Mouse (Mus musculus) lung, embryonic 14.5 days (tissue): ENCODE results near the gene Erf. TPM values are rescaled to one million over a fixed set of nuclear protein-coding genes. Genes with fewer than 3 reads are reported as not detected.

Source experiments
- ATAC-seq: fragments of 200-750 bp; cut with Nextera tagmentation; 2 replicates; pipeline ENCODE4 v1.8.0; 2017; ENCODE audit warnings: mild to moderate bottlenecking, moderate TSS enrichment, moderate library complexity; ENCODE audit not compliant: insufficient read depth
- DNase-seq: peaks from one replicate; pipeline ENCODE4 v3.0.0-alpha.2; 2015
- H3K27ac ChIP-seq: fragments of 300-500 bp; sonication (generic); 2 replicates; pipeline ENCODE4 v1.5.1; 2014; ENCODE audit warnings: low read depth, mild to moderate bottlenecking, moderate library complexity
- H3K27me3 ChIP-seq: fragments of 300-500 bp; sonication (generic); 2 replicates; pipeline ENCODE4 v1.6.1; 2014; ENCODE audit warnings: low read length, control low read depth; ENCODE audit not compliant: insufficient read depth
- H3K36me3 ChIP-seq: fragments of 300-500 bp; sonication (generic); 2 replicates; pipeline ENCODE4 v1.6.1; 2014; ENCODE audit warnings: control low read depth; ENCODE audit not compliant: insufficient read depth
- H3K4me1 ChIP-seq: fragments of 300-500 bp; sonication (generic); 2 replicates; pipeline ENCODE4 v1.6.1; 2014; ENCODE audit warnings: antibody characterized with exemption, control low read depth; ENCODE audit not compliant: insufficient read depth
- H3K4me2 ChIP-seq: fragments of 300-500 bp; sonication (generic); 2 replicates; pipeline ENCODE4 v1.6.1; 2014; ENCODE audit warnings: mild to moderate bottlenecking
- H3K4me3 ChIP-seq: fragments of 300-500 bp; sonication (generic); 2 replicates; pipeline ENCODE4 v1.5.1; 2014; ENCODE audit warnings: low read depth, low read length
- H3K9ac ChIP-seq: fragments of 300-500 bp; sonication (generic); 2 replicates; pipeline ENCODE4 v1.6.1; 2014
- H3K9me3 ChIP-seq: fragments of 300-500 bp; sonication (generic); 2 replicates; pipeline ENCODE4 v1.6.1; 2016; ENCODE audit warnings: low read depth, low read length, control low read depth
- CTCF ChIP-seq: IDR thresholded peaks from 2 replicates; pipeline ENCODE4 v1.5.1; 2016; ENCODE audit warnings: antibody characterized with exemption, low read depth
- WGBS: fragments of 180-500 bp; shearing (Covaris S2); extraction: QIAGEN DNeasy Blood & Tissue Kit; methylation state at CpG from one replicate; pipeline ENCODE4 v1.1.7; 2014; 5-methylcytosine and 5-hydroxymethylcytosine counted together
- polyA plus RNA-seq: library from polyadenylated mRNA; unstranded; fragments of >200 nt; fragmentation: Nextera tagmentation; extraction: Ambion mirVana; gene quantifications from 2 replicates; pipeline ENCODE4 v1.2.1, GENCODE M21; 2014

Gene Erf
- polyA plus RNA-seq, 1 experiment from 2014 or later, result 26.6 TPM

DNA sequence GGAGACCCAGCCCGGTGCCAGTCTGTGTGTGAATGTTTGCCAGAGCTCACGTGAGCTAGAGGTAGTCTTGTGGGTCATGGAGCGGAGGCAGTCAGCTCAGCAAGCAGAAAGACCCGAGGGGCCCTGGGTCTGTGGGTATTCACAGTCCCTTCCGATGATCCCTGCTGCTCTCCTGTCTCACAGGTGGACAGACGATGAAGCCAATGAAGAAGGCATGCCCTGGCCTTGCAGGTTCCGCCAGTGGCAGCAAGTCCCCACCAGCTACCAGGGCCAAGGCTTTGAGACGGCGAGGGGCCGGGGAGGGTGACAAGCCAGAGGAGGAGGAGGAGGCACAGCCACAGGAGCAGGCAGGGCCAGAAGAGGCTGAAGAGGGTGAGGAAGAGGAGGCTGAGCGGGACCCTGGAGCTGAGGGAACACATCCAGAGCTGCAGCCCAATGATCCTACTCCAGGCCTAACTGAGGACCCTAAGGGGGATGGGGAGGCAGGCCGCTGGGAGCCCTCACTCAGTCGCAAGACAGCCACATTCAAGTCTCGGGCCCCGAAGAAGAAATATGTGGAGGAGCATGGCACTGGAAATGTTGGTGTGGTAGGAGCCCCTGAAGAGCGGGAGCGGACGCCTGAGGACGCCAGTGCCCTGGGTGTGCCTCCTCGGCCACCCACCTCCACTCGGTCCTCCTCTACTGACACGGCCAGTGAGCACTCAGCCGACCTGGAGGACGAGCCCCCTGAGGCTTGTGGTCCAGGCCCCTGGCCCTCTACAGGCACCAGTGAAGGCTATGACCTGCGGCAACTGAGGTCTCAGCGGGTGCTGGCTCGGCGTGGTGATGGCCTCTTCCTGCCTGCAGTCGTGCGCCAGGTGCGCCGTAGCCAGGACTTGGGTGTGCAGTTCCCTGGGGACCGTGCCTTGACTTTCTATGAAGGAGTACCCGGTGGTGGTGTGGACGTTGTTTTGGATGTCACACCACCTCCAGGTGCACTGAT, 20.4 kb upstream of the Erf start:
- 85% methylated on average over 35 of the region's 35 CpGs for WGBS
- no peak for DNase-seq
- H3K4me2 ChIP-seq, result no peak overlapping the region
- no peak overlapping the region for H3K9ac ChIP-seq
- no peak for ATAC-seq
- no peaks in the 10 kb centered on the region for H3K27me3 ChIP-seq
- H3K9me3 ChIP-seq, result no peaks in the 10 kb centered on the region
- no peak for TF ChIP-seq CTCF
- no peak overlapping the region for H3K4me3 ChIP-seq
- H3K4me1 ChIP-seq, result peaks cover 12% of the 10 kb centered on the region; the same call in 1 of the 2 replicates
- no peak overlapping the region for H3K27ac ChIP-seq
- peaks cover 27% of the 10 kb centered on the region; the same call in 1 of the 2 replicates for H3K36me3 ChIP-seq

DNA sequence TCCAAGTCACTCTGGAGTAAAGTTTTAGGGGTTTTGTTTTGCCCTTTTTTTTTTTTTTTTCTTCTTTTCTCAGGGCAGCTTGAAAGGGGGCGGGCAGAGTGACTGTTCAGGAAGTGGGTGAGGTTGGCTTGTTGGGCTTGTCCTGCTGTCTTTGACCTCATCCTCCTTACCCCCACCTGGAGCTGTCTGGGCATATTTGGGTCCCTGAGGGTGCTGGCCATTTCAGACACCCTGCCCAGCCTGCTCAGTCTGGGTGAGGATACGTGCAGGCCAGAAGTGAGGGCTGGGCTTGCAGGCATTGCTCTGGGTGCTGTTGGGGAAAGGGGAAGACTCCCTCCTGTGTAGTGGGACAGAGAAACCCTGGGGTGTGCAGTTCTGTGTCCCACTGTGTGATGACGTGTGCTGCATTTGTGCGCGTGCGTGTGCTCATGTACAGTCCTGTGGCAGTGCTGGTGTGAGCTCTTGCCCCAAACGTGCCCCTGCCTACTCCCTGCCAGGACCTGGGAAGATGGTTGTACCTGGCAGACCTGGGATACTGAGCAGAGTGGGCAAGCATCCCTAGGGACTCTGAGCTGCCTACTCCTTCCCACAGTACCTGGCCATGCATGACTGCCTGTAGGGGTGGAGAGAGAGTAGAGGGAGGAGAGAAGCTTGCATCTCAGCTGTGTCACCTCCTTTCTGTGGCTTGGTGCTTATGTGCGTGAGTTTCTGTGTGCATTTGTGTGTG, 19.1 kb upstream of the Erf start:
- DNase-seq, result no peak
- no peaks in the 10 kb centered on the region for H3K27me3 ChIP-seq
- H3K4me3 ChIP-seq, result peak overlapping the region; percentile 73; the same call in 1 of the 2 replicates
- peaks cover 27% of the 10 kb centered on the region; the same call in 1 of the 2 replicates for H3K36me3 ChIP-seq
- H3K4me2 ChIP-seq, result peak overlapping the region; percentile 82
- no peak for ATAC-seq
- peaks cover 12% of the 10 kb centered on the region; the same call in 1 of the 2 replicates for H3K4me1 ChIP-seq
- H3K27ac ChIP-seq, result 0 out of 2 replicates have a peak overlapping the region, but pooled peaks have one; percentile 73
- H3K9ac ChIP-seq, result peak overlapping the region; percentile 67
- WGBS, result 75% methylated on average over 8 of the region's 8 CpGs
- TF ChIP-seq CTCF, result no peak
- H3K9me3 ChIP-seq, result no peaks in the 10 kb centered on the region

DNA sequence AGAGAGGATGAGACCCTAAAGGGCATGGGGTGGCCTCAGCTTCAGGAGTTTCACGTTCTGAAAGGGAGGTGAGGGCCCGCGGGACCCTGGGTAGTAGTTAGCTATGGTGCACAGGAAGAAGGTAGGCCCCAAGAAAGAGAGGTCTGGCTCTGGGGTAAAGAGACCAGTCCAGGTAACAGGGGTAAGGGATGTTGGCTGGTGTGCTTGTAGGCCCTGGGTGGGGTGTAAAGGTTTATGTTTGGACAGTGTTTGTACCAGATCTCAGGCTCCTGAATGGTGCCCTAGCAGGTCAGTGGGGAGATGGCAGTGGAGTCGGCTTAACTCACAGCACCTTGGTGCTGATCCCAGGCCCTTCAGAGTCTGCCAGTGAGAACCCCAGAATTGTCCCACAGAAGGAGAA, 18.5 kb upstream of the Erf start:
- 33% methylated on average over 4 of the region's 4 CpGs for WGBS
- no peak for TF ChIP-seq CTCF
- Histone ChIP-seq H3K4me3 (peak overlapping the region; percentile 73), H3K36me3 (peaks cover 27% of the 10 kb centered on the region; the same call in 1 of the 2 replicates), H3K27ac (peak overlapping the region; percentile 73), H3K4me1 (peaks cover 12% of the 10 kb centered on the region; the same call in 1 of the 2 replicates), H3K4me2 (peak overlapping the region; percentile 82), H3K9ac (peak overlapping the region; percentile 67), H3K9me3 (no peaks in the 10 kb centered on the region), H3K27me3 (no peaks in the 10 kb centered on the region)
- no peak for ATAC-seq
- DNase-seq, result no peak

DNA sequence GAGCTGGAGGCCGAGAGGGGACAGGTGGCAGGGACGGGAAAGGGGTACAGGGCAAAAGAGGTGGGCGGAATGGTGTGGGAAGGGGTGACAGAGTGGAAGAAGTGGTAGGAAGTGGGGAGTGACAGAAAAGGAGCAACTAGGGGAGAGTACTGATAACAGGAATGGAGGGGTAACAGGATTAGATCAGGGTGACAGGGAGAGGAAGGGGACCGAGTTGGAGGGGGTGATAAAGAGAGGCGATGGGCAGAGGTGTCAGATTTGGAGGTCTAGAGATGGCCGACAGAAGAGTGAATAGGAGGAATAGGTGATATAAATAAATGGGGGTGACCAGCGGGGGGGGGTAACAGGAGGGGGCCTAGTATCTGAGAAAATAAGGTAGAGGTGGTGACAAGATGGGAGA, 18.0 kb upstream of the Erf start:
- H3K4me1 ChIP-seq, result peaks cover 12% of the 10 kb centered on the region; the same call in 1 of the 2 replicates
- peaks cover 24% of the 10 kb centered on the region; the same call in 1 of the 2 replicates for H3K36me3 ChIP-seq
- no peaks in the 10 kb centered on the region for H3K27me3 ChIP-seq
- peak overlapping the region; percentile 73 for H3K27ac ChIP-seq
- peak overlapping the region; percentile 67 for H3K9ac ChIP-seq
- WGBS, result 3% methylated on average over 7 of the region's 7 CpGs
- no peaks in the 10 kb centered on the region for H3K9me3 ChIP-seq
- no peak for TF ChIP-seq CTCF
- H3K4me2 ChIP-seq, result peak overlapping the region; percentile 82
- DNase-seq (no peak), ATAC-seq (no peak)
- H3K4me3 ChIP-seq, result peak overlapping the region; percentile 73

DNA sequence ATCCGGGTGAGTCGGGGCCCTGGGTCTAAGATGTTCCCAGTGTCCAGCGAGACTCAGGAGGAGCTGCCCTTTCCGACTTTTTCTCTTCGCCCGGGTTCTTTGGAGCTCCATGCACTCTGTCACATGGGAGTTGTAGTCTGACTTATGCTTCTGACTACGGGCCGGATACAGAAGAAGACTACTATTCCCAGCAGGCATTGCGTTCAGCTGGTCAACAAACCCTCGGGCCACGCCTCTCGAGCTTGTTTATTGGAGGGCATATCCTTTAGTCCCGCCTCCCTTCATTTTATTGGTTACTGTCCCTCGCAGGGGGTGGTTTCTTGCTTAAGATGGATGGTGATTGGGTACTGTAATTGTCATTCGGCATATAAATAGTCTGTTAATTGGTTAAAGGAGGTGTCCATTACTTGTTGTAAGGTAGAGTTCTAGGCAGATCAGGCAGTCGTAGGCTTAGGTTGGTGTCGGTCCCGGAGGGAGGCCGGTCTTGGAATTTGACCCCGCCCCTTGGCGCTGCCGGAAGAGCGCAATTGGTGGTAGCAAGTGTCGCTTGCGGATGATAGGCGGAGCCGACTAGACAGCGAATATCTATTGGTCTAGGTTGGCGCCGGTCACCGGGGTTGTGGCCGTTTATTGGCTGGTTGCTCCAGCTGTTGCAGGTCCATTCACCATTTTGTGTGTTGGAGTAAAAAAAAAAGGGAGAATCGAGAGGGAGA, 17.3 kb upstream of the Erf start:
- Histone ChIP-seq H3K4me1 (peaks cover 12% of the 10 kb centered on the region; the same call in 1 of the 2 replicates), H3K4me2 (peak overlapping the region; percentile 82), H3K9ac (peak overlapping the region; percentile 67), H3K27me3 (no peaks in the 10 kb centered on the region), H3K36me3 (peaks cover 17% of the 10 kb centered on the region; the same call in 1 of the 2 replicates), H3K9me3 (no peaks in the 10 kb centered on the region), H3K27ac (peak overlapping the region; percentile 92), H3K4me3 (peak overlapping the region; percentile 73)
- TF ChIP-seq CTCF, result no peak
- WGBS, result under 1% methylated on average over 33 of the region's 33 CpGs
- DNase-seq, result peak; percentile 100
- ATAC-seq, result peak; percentile 96

- 0% methylated on average over 29 of the region's 29 CpGs for WGBS
- Histone ChIP-seq H3K9ac (peak within 1 kb of the TSS; percentile 67), H3K4me3 (peak within 1 kb of the TSS; percentile 73), H3K4me1 (peaks cover 12% of the 10 kb centered on the region; the same call in 1 of the 2 replicates), H3K9me3 (no peaks in the 10 kb centered on the region), H3K27me3 (no peaks in the 10 kb centered on the region), H3K27ac (peak within 1 kb of the TSS; percentile 92), H3K4me2 (peak within 1 kb of the TSS; percentile 82), H3K36me3 (peaks cover 12% of the 10 kb centered on the region; the same call in 1 of the 2 replicates)
- ATAC-seq (peak; percentile 82), DNase-seq (peak; percentile 100)
- TF ChIP-seq CTCF, result peak; percentile 11; the same call in 1 of the 2 replicates
Measured at GRCm38 (mm10) chr7:25267301-25267750, 16.8 kb upstream of the Erf start, which contains the start of gene Cic. Cic (plus strand) TSS chr7:25267704.
